Mouse (Mus musculus): ENCODE results near the gene Syngr4.

DNA sequence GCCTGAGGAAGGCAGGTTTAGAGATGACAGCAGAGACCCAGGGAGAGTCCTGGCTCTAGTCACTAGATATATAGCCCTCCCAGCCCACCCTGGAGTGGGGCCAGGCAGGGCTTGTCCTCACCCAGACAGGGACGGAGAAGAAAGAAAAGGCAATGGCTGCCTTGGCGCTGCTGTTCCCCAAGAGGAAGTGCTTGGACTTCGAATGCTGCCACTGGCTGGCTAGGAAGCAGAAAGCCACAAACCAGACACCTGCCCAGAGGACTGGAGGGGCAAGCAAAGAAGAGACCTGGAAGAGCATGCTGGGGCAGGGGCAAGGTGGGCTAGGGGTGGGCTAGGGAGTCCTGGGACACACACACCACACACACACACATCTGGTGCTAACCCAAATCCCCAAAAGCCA lies 9.3 kb downstream of the Syngr4 start:
- TF ChIP-seq CTCF (IDR thresholded peaks at IDR 0.05; ENCODE audit: control insufficient read depth, insufficient read depth, low read length), result no peak
- no peak for TF ChIP-seq POLR2A (IDR thresholded peaks at IDR 0.05; ENCODE audit: borderline replicate concordance, control insufficient read depth, low read depth, low read length)
